Mouse (Mus musculus) Patski (cell line): ENCODE data around the gene Jmjd1c. TPM values are rescaled to one million over a fixed set of nuclear protein-coding genes. Genes with fewer than 3 reads are reported as not detected.
A peak's percentile ranks its signal among the peaks of the same experiment; 100 is the strongest.

Experiments used
- ATAC-seq: fragments of 100-300 bp; one replicate; pipeline ENCODE4 v1.8.0; 2021
- CTCF ChIA-PET: fragments of 350-600 bp; sonication (Branson Sonifier 250); formaldehyde crosslinking; loops from one replicate; lab custom pipeline; 2022; ENCODE audit warnings: inconsistent platforms; lab: Charles Lee
- POLR2A ChIA-PET: fragments of 350-600 bp; sonication (Branson Sonifier 250); formaldehyde crosslinking; loops from one replicate; lab custom pipeline; 2022; ENCODE audit warnings: antibody characterized with exemption, inconsistent platforms; lab: Charles Lee
- DNase-seq: peaks from one replicate; pipeline ENCODE4 v3.0.0-alpha.2; 2011; ENCODE audit warnings: low read depth, low spot score
- H3K27me3 ChIP-seq: fragments of 371-371 bp; one replicate; pipeline ENCODE4 v1.5.1; 2021
- CTCF ChIP-seq: fragments of 100-300 bp; IDR thresholded peaks from one replicate; pipeline ENCODE4 v1.5.1; 2021
- in situ Hi-C: fragments of 300-500 bp; cut with MboI; formaldehyde crosslinking; loops from 3 replicates; pipeline ENCODE4 v1.11.1; 2018; ENCODE audit warnings: low pct_unique_long_range_greater_than_20kb, mixed read lengths
- polyA plus RNA-seq: library from polyadenylated mRNA; unstranded; gene quantifications from one replicate; pipeline ENCODE4 v1.2.3, GENCODE M21; 2021

Gene Jmjd1c
- polyA plus RNA-seq, 1 experiment from 2014 or later, result 26.1 TPM

- DNase-seq (no peak), ATAC-seq (no peak)
- in situ Hi-C loops, result no loop called here
- no peak for TF ChIP-seq CTCF
- POLR2A ChIA-PET, result no interaction called here
- H3K27me3 ChIP-seq, result no peaks in the 10 kb centered on the region
- CTCF ChIA-PET, result interaction anchor here (1.3 to 2.1 kb wide), 3 partner anchors 10 to 309 kb away, joined by 3 to 5 read pairs (median 3); no protein-coding TSS in a partner anchor
Observed at GRCm38 (mm10) chr10:67220251-67220650, 124.3 kb downstream of the Jmjd1c start.

GRCm38 (mm10) chr10:67221284-67221683 lies 125.4 kb downstream of the Jmjd1c start:
- ATAC-seq (no peak), DNase-seq (no peak)
- H3K27me3 ChIP-seq, result no peaks in the 10 kb centered on the region
- POLR2A ChIA-PET, result no interaction called here
- CTCF ChIA-PET, result interaction anchor here (1.2 to 2.1 kb wide), 2 partner anchors 9 to 11 kb away, joined by 3 to 5 read pairs; no protein-coding TSS in a partner anchor
- no peak for TF ChIP-seq CTCF
- in situ Hi-C loops, result no loop called here

DNA sequence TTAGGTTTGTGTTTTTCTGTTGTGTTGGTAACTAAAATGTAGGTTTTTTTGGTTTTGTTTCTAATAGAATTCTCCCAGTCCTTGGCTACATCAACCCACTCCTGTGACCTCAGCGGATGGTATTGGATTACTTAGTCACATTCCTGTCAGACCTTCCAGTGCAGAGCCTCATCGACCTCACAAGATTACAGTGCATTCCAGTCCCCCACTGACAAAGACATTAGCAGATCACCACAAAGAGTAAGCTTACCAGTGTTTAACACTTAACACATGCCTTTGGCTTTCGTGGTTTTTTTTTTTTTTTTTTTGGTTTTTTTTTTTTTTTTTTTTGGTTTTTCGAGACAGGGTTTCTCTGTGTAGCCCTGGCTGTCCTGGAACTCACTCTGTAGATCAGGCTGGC lies 128.0 kb downstream of the Jmjd1c start:
- ChIA-PET CTCF (interaction anchor here (0.6 kb wide), 1 partner anchor 32 kb away, joined by 3 read pairs; no protein-coding TSS in a partner anchor), POLR2A (interaction anchor here (0.6 kb wide), 1 partner anchor 46 kb away, joined by 3 read pairs; no protein-coding TSS in a partner anchor)
- in situ Hi-C loops, result no loop called here
- TF ChIP-seq CTCF, result no peak
- H3K27me3 ChIP-seq, result no peaks in the 10 kb centered on the region
- ATAC-seq (peak; percentile 91), DNase-seq (peak; percentile 64)

- ATAC-seq (no peak), DNase-seq (no peak)
- no peaks in the 10 kb centered on the region for H3K27me3 ChIP-seq
- CTCF ChIA-PET, result no interaction called here
- in situ Hi-C loops, result no loop called here
- no peak for TF ChIP-seq CTCF
- POLR2A ChIA-PET, result no interaction called here
Observed at GRCm38 (mm10) chr10:67225528-67225927, 129.6 kb downstream of the Jmjd1c start.

- POLR2A ChIA-PET, result no interaction called here
- no peak for TF ChIP-seq CTCF
- in situ Hi-C loops, result no loop called here
- CTCF ChIA-PET, result no interaction called here
- DNase-seq (no peak), ATAC-seq (no peak)
- no peaks in the 10 kb centered on the region for H3K27me3 ChIP-seq
Observed at GRCm38 (mm10) chr10:67226109-67226508, 130.2 kb downstream of the Jmjd1c start.

- POLR2A ChIA-PET, result no interaction called here
- CTCF ChIA-PET, result no interaction called here
- DNase-seq (no peak), ATAC-seq (no peak)
- no peaks in the 10 kb centered on the region for H3K27me3 ChIP-seq
- in situ Hi-C loops, result no loop called here
- no peak for TF ChIP-seq CTCF
Observed at GRCm38 (mm10) chr10:67226543-67226942, 130.6 kb downstream of the Jmjd1c start.

DNA sequence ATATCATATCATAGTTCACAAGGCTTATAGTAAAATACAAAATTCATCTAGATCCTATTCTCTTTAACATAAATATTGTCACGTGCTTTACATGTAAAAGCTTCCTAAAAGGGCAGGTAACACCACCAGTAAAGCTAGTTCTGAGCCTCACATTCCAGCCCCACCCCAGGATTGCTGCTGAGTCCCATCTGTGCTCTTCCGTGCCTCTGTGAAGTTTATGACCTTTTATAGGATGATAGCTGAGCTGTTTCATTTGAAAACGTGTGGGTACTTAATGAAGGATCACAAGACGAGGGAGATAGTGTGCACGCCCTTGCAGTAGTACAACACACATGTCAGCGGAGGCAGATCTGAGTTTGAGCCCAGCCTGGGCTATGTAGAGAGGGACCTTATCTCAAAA lies 134.5 kb downstream of the Jmjd1c start:
- ChIA-PET POLR2A (interaction anchor here (0.5 kb wide), 1 partner anchor 326 kb away, joined by 4 read pairs; no protein-coding TSS in a partner anchor), CTCF (no interaction called here)
- no peaks in the 10 kb centered on the region for H3K27me3 ChIP-seq
- no peak for ATAC-seq
- DNase-seq, result no peak
- TF ChIP-seq CTCF, result no peak
- in situ Hi-C loops, result no loop called here

- TF ChIP-seq CTCF, result peak; percentile 67
- no peak for DNase-seq
- no peak for ATAC-seq
- ChIA-PET CTCF (interaction anchor here (1.4 kb wide), 2 partner anchors 11 to 71 kb away, joined by 3 to 4 read pairs; no protein-coding TSS in a partner anchor), POLR2A (no interaction called here)
- in situ Hi-C loops, result no loop called here
- H3K27me3 ChIP-seq, result no peaks in the 10 kb centered on the region
Observed at GRCm38 (mm10) chr10:67247145-67247544, 151.2 kb downstream of the Jmjd1c start.

GRCm38 (mm10) chr10:67249486-67249885 lies 153.6 kb downstream of the Jmjd1c start:
- POLR2A ChIA-PET, result interaction anchor here (0.6 kb wide), 1 partner anchor 322 kb away, joined by 3 read pairs; no protein-coding TSS in a partner anchor
- ATAC-seq, result no peak
- in situ Hi-C loops, result no loop called here
- CTCF ChIA-PET, result interaction anchor here (0.8 to 1.6 kb wide), 3 partner anchors 9 to 13 kb away, joined by 3 to 5 read pairs (median 5); no protein-coding TSS in a partner anchor
- no peak for TF ChIP-seq CTCF
- DNase-seq, result no peak
- no peaks in the 10 kb centered on the region for H3K27me3 ChIP-seq

GRCm38 (mm10) chr10:67250846-67251245 lies 154.9 kb downstream of the Jmjd1c start:
- ChIA-PET CTCF (no interaction called here), POLR2A (no interaction called here)
- ATAC-seq (no peak), DNase-seq (no peak)
- in situ Hi-C loops, result no loop called here
- no peak for TF ChIP-seq CTCF
- no peaks in the 10 kb centered on the region for H3K27me3 ChIP-seq

DNA sequence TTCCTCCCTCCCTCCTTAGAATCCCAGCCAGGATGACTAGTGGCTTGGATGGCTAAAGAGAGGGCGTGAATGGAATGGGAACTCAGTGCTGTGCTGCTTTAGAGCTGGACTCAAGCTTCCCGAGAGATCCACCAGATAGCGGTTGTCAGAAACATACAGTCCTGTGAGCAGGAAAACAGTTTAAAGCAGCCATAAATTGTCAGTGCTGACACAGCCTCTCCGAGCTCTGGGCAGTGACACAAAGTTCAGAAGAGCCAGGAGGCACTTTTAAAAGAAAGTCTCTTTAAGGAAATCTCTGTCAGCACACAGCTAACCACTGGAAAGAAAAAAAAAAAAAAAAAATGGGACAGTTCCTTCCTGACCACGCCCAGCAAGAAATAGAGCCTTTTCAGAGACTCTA lies 156.4 kb downstream of the Jmjd1c start:
- ChIA-PET POLR2A (no interaction called here), CTCF (no interaction called here)
- DNase-seq (no peak), ATAC-seq (no peak)
- in situ Hi-C loops, result no loop called here
- no peak for TF ChIP-seq CTCF
- no peaks in the 10 kb centered on the region for H3K27me3 ChIP-seq
